In the genomic region with DNA sequence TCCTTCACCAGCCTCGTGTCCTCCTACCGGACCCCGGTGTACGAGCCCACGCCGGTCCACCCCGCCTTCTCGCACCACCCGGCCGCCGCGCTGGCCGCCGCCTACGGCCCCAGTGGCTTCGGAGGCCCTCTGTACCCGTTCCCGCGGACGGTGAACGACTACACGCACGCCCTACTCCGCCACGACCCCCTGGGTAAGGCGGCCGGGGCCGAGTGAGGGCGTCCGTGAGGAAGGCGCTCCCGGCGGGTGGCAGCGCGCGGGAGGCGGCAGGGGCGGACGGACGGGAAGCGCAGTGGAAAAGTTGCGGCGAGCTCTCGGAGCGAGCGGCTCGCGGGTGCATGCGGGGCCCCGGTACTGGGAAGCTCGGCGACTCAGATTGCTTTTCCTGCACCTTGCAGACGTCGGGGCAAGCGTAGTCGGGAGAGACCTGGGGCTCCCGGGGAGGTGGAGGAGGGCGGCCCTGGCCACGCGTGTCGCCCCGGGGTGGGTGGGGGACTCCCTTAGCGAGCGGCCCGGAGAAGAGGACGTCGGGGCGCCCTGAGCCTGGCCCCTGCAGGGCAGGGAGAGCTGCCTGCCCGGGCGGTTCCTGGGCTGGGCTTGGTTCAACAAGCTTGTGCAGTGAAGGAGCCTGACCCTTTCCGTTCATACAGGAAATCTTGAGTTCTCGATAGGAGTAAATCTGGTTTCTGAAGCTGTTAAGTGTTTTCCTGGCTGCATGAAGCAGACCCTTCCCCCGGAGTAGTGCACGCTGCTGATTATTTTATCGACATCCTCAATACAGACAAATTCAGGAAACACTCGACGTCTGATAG, we compare ENCODE assay signal across 8 mouse cellular contexts. TPM values are rescaled to one million over a fixed set of nuclear protein-coding genes. Genes with fewer than 3 reads are reported as not detected.
DNase-seq lines count a peak whose midpoint lies in the region; ATAC-seq lines count a peak whose summit lies in the region.

No protein-coding gene starts in this region.

- intact Hi-C loops in left cerebral cortex, postnatal 25 days (cut with DNase I) = loop anchor here (5.0 kb wide), 1 partner anchor 72 kb away; no protein-coding TSS in a partner anchor

- peak; percentile 80 for ATAC-seq in heart, embryonic 12.5 days (ENCODE audit: insufficient number of reproducible peaks, low FRiP score)
- ATAC-seq in kidney, embryonic 14.5 days (ENCODE audit: low FRiP score, low TSS enrichment) = peak; percentile 69

- WGBS in heart, embryonic 12.5 days = under 1% methylated on average over 77 of the region's 77 CpGs
- WGBS in kidney, embryonic 14.5 days = 1% methylated on average over 77 of the region's 77 CpGs

- H3K4me2 ChIP-seq in heart, embryonic 12.5 days = peak overlapping the region; percentile 81
- peak overlapping the region; percentile 64 for H3K4me2 ChIP-seq in kidney, embryonic 14.5 days (replicated peaks; ENCODE audit: low read depth, low read length)

- H3K27me3 ChIP-seq in heart, embryonic 12.5 days (replicated peaks) = peaks cover 71% of the 10 kb centered on the region
- peaks cover 94% of the 10 kb centered on the region for H3K27me3 ChIP-seq in kidney, embryonic 14.5 days (ENCODE audit: control insufficient read depth, insufficient read depth, low read length)

- H3K4me1 ChIP-seq in heart, embryonic 12.5 days (replicated peaks) = peaks cover 18% of the 10 kb centered on the region
- 0 out of 2 replicates have a peak, but pooled peaks cover 4% of the 10 kb centered on the region for H3K4me1 ChIP-seq in kidney, embryonic 14.5 days (ENCODE audit: control insufficient read depth, insufficient read depth, low read length)

- H3K9me3 ChIP-seq in heart, embryonic 12.5 days (replicated peaks) = no peaks in the 10 kb centered on the region
- no peaks in the 10 kb centered on the region; the same call in 1 of the 2 replicates for H3K9me3 ChIP-seq in kidney, embryonic 14.5 days (ENCODE audit: control insufficient read depth, low read length)

- DNase-seq in left cerebral cortex, postnatal 25 days (ENCODE audit: low spot score in 2 of 2) = peak; percentile 4 to 11
- DNase-seq in left cerebral cortex, adult 8-10 months (ENCODE audit: low spot score in 2 of 2) = no peak
- DNase-seq in embryo, embryonic 9.5 days (ENCODE audit: extremely low spot score) = peak; percentile 63
- DNase-seq in lung, postnatal 14 days = peak; percentile 70
- DNase-seq in retina, postnatal 1 day = peak; percentile 46
- no peak for DNase-seq in frontal cortex, postnatal 36 days (ENCODE audit: low spot score in 2 of 2)

- no peaks in the 10 kb centered on the region for H3K36me3 ChIP-seq in heart, embryonic 12.5 days
- no peaks in the 10 kb centered on the region for H3K36me3 ChIP-seq in kidney, embryonic 14.5 days (ENCODE audit: control insufficient read depth, insufficient read depth, low read length)

- H3K9ac ChIP-seq in heart, embryonic 12.5 days = peak overlapping the region; percentile 70
- H3K9ac ChIP-seq in kidney, embryonic 14.5 days (ENCODE audit: low read depth, low read length) = peak overlapping the region; percentile 56

- peak overlapping the region; percentile 67 for H3K27ac ChIP-seq in heart, embryonic 12.5 days (ENCODE audit: poor library complexity, severe bottlenecking)
- peak overlapping the region; percentile 74 for H3K27ac ChIP-seq in kidney, embryonic 14.5 days (ENCODE audit: low read depth, low read length)

- H3K4me3 ChIP-seq in heart, embryonic 12.5 days = peak overlapping the region; percentile 71
- peak overlapping the region; percentile 57 for H3K4me3 ChIP-seq in kidney, embryonic 14.5 days (ENCODE audit: low read length)

RNA-seq across cellular contexts. Expression of a gene that starts 0.6 kb away (rescaled TPM):
- total RNA-seq in left cerebral cortex, postnatal 25 days (2021) = 1 to 10 TPM; 1.9 to 3.4 TPM
- total RNA-seq in left cerebral cortex, adult 8-10 months (2022) = 1 to 10 TPM; 1.8 to 5.5 (median 3.4) TPM
- polyA plus RNA-seq in heart, embryonic 12.5 days (2016; fragmentation: Nextera tagmentation; extraction: Ambion mirVana) = 13.4 and 14.0 TPM in 2 replicates
- 11.5 and 11.6 TPM in 2 replicates for polyA plus RNA-seq in kidney, embryonic 14.5 days (2014; fragmentation: Nextera tagmentation; extraction: Ambion mirVana)

RNA-seq across cellular contexts. Expression of a gene that starts 59.0 kb away (rescaled TPM):
- 1 to 10 TPM; 1.2 TPM for total RNA-seq in left cerebral cortex, postnatal 25 days (2021)
- total RNA-seq in left cerebral cortex, adult 8-10 months (2022) = under 1 TPM; 0.53 to 0.89 (median 0.58) TPM
- 53.6 and 57.7 TPM in 2 replicates for polyA plus RNA-seq in heart, embryonic 12.5 days (2016; fragmentation: Nextera tagmentation; extraction: Ambion mirVana)
- polyA plus RNA-seq in kidney, embryonic 14.5 days (2014; fragmentation: Nextera tagmentation; extraction: Ambion mirVana) = 49.4 and 79.4 TPM in 2 replicates

Comparison
In these comparisons a context has a peak if more than half of its experiments do, and no peak if none do; other contexts are left out.
1. DNase-seq: peak in left cerebral cortex, postnatal 25 days (2 of 2), embryo, embryonic 9.5 days (single experiment), lung, postnatal 14 days (single experiment) and retina, postnatal 1 day (single experiment); none in left cerebral cortex, adult 8-10 months (0 of 2) and frontal cortex, postnatal 36 days (0 of 2).